Mouse (Mus musculus): ENCODE results near the gene Nkd2.
A peak's percentile ranks its signal among the peaks of the same experiment; 100 is the strongest.

Gene Nkd2

GRCm38 (mm10) chr13:73847465-73847836, at the start of gene Nkd2:
Nkd2 (minus strand) TSS chr13:73847631.
- peak; percentile 90 for DNase-seq (ENCODE audit: low spot score)

GRCm38 (mm10) chr13:73892493-73893178, 45.2 kb upstream of the Nkd2 start:
- DNase-seq (ENCODE audit: low spot score), result no peak

- peak; percentile 82 for DNase-seq (ENCODE audit: low spot score)
Measured at GRCm38 (mm10) chr13:73887415-73887874, 40.0 kb upstream of the Nkd2 start.

- no peak for DNase-seq (ENCODE audit: low spot score)
Measured at GRCm38 (mm10) chr13:73886601-73887000, 39.2 kb upstream of the Nkd2 start.

GRCm38 (mm10) chr13:73886066-73886465, 38.6 kb upstream of the Nkd2 start:
- peak; percentile 25 for DNase-seq (ENCODE audit: low spot score)

GRCm38 (mm10) chr13:73885656-73886055, 38.2 kb upstream of the Nkd2 start:
- no peak for DNase-seq (ENCODE audit: low spot score)

GRCm38 (mm10) chr13:73881347-73881746, 33.9 kb upstream of the Nkd2 start:
- no peak for DNase-seq (ENCODE audit: low spot score)

- peak; percentile 61 for DNase-seq (ENCODE audit: low spot score)
Measured at GRCm38 (mm10) chr13:73879824-73880223, 32.4 kb upstream of the Nkd2 start.

GRCm38 (mm10) chr13:73872159-73872558, 24.7 kb upstream of the Nkd2 start:
- no peak for DNase-seq (ENCODE audit: low spot score)

GRCm38 (mm10) chr13:73846589-73847464, 604 bp downstream of the Nkd2 start:
- peak; percentile 35 for DNase-seq (ENCODE audit: low spot score)

- no peak for DNase-seq (ENCODE audit: low spot score)
Measured at GRCm38 (mm10) chr13:73842696-73843095, 4.7 kb downstream of the Nkd2 start.

GRCm38 (mm10) chr13:73839740-73840139, 7.7 kb downstream of the Nkd2 start:
- no peak for DNase-seq (ENCODE audit: low spot score)

GRCm38 (mm10) chr13:73839137-73839548, 8.3 kb downstream of the Nkd2 start:
- DNase-seq (ENCODE audit: low spot score), result no peak

- DNase-seq (ENCODE audit: low spot score), result no peak
Measured at GRCm38 (mm10) chr13:73837708-73838107, 9.7 kb downstream of the Nkd2 start.

GRCm38 (mm10) chr13:73836491-73836890, 10.9 kb downstream of the Nkd2 start:
- DNase-seq (ENCODE audit: low spot score), result no peak

GRCm38 (mm10) chr13:73835791-73836190, 11.6 kb downstream of the Nkd2 start:
- DNase-seq (ENCODE audit: low spot score), result peak; percentile 20

GRCm38 (mm10) chr13:73833809-73834208, 13.6 kb downstream of the Nkd2 start:
- DNase-seq (ENCODE audit: low spot score), result no peak

- DNase-seq (ENCODE audit: low spot score), result peak; percentile 59
Measured at GRCm38 (mm10) chr13:73831486-73831885, 15.9 kb downstream of the Nkd2 start.

GRCm38 (mm10) chr13:73827243-73827642, 20.2 kb downstream of the Nkd2 start:
- DNase-seq (ENCODE audit: low spot score), result no peak

GRCm38 (mm10) chr13:73823711-73824110, 23.7 kb downstream of the Nkd2 start:
- DNase-seq (ENCODE audit: low spot score), result no peak

GRCm38 (mm10) chr13:73822187-73822800, 25.1 kb downstream of the Nkd2 start:
- DNase-seq (ENCODE audit: low spot score), result peak; percentile 77

GRCm38 (mm10) chr13:73821251-73821650, 26.2 kb downstream of the Nkd2 start:
- no peak for DNase-seq (ENCODE audit: low spot score)

GRCm38 (mm10) chr13:73818921-73819320, 28.5 kb downstream of the Nkd2 start:
- DNase-seq (ENCODE audit: low spot score), result no peak
